Mouse (Mus musculus) MEL (cell line): ENCODE results near the gene Zfp575. TPM values are rescaled to one million over a fixed set of nuclear protein-coding genes. Genes with fewer than 3 reads are reported as not detected.

Experiments
- DNase-seq: peaks from one replicate; pipeline ENCODE4 v3.0.0; 2011; ENCODE audit warnings: low read depth, low spot score
- H3K27ac ChIP-seq: 2 replicates; pipeline ENCODE4 v1.5.1; 2012; ENCODE audit warnings: low read depth, mild to moderate bottlenecking, control low read depth, low read length, moderate library complexity; ENCODE audit not compliant: control insufficient read depth
- H3K27me3 ChIP-seq, 2 experiments: fragments of 150-350 bp in 1 of 2; sonication (generic) in 1 of 2; 2 replicates each; pipeline ENCODE4 v1.6.1; 2012; ENCODE audit warnings: low read length in 2 of 2, mild to moderate bottlenecking in 2 of 2, improper control_type of control experiment in 1 of 2, moderate library complexity in 1 of 2; ENCODE audit not compliant: insufficient read depth in 2 of 2, control insufficient read depth in 1 of 2
- H3K36me3 ChIP-seq, 2 experiments: 2 replicates each; pipeline ENCODE4 v1.6.1; 2012 to 2014; ENCODE audit warnings: low read length in 2 of 2, improper control_type of control experiment in 1 of 2, inconsistent platforms in 1 of 2, mild to moderate bottlenecking in 1 of 2; ENCODE audit not compliant: insufficient read depth in 2 of 2, control insufficient read depth in 1 of 2
- H3K4me1 ChIP-seq, 2 experiments: fragments of 150-350 bp in 1 of 2; sonication (generic) in 1 of 2; 2 replicates each; pipeline ENCODE4 v1.6.1; 2012; ENCODE audit warnings: low read length in 2 of 2, improper control_type of control experiment in 1 of 2, mild to moderate bottlenecking in 1 of 2; ENCODE audit not compliant: insufficient read depth in 2 of 2, control insufficient read depth in 1 of 2
- H3K4me3 ChIP-seq, 2 experiments: fragments of 150-350 bp in 1 of 2; sonication (generic) in 1 of 2; 2 replicates each; pipeline ENCODE4 v1.5.1; 2012; ENCODE audit warnings: low read depth in 2 of 2, low read length in 2 of 2, mild to moderate bottlenecking in 2 of 2, moderate library complexity in 2 of 2, control low read depth in 1 of 2, improper control_type of control experiment in 1 of 2; ENCODE audit not compliant: control insufficient read depth in 1 of 2, insufficient read depth in 1 of 2
- H3K79me2 ChIP-seq: 2 replicates; pipeline ENCODE4 v1.6.1; 2012; ENCODE audit warnings: mild to moderate bottlenecking, low read length, moderate library complexity; ENCODE audit not compliant: control insufficient read depth, poor library complexity, insufficient read depth
- H3K9ac ChIP-seq: 2 replicates; pipeline ENCODE4 v1.6.1; 2012; ENCODE audit warnings: low read depth, mild to moderate bottlenecking, control low read depth, low read length, moderate library complexity; ENCODE audit not compliant: control insufficient read depth, poor library complexity, severe bottlenecking
- H3K9me3 ChIP-seq: fragments of 150-350 bp; sonication (generic); replicated peaks from 2 replicates; pipeline ENCODE4 v1.6.1; 2012; ENCODE audit warnings: mild to moderate bottlenecking, low read length, improper control_type of control experiment, moderate library complexity; ENCODE audit not compliant: insufficient read depth
- BHLHE40 ChIP-seq: IDR thresholded peaks from 2 replicates; pipeline ENCODE4 v1.6.1; 2012; ENCODE audit warnings: low read depth, mild to moderate bottlenecking, inconsistent platforms, low read length, improper control_type of control experiment, borderline replicate concordance
- CHD1 ChIP-seq: IDR thresholded peaks from 2 replicates; pipeline ENCODE4 v1.6.1; 2012; ENCODE audit warnings: low read depth, mild to moderate bottlenecking, inconsistent platforms, low read length, improper control_type of control experiment
- CTCF ChIP-seq, 3 experiments: IDR thresholded peaks in 2 of 3; conservative IDR thresholded peaks in 1 of 3; 2 replicates each; pipeline ENCODE4 v1.5.1; 2011 to 2012; ENCODE audit warnings: low read length in 3 of 3, low read depth in 2 of 3, mild to moderate bottlenecking in 2 of 3, improper control_type of control experiment in 1 of 3, inconsistent platforms in 1 of 3, mixed read lengths in 1 of 3, moderate library complexity in 1 of 3; ENCODE audit not compliant: control insufficient read depth in 1 of 3, insufficient read depth in 1 of 3, poor library complexity in 1 of 3, severe bottlenecking in 1 of 3
- E2F4 ChIP-seq: IDR thresholded peaks from 2 replicates; pipeline ENCODE4 v1.6.1; 2011; ENCODE audit warnings: low read depth, low read length, improper control_type of control experiment, borderline replicate concordance
- ELF1 ChIP-seq: IDR thresholded peaks from 2 replicates; pipeline ENCODE4 v1.6.1; 2014; ENCODE audit warnings: low read depth, mild to moderate bottlenecking, inconsistent platforms, low read length, improper control_type of control experiment, moderate library complexity
- EP300 ChIP-seq, 2 experiments: IDR thresholded peaks; 2 replicates each; pipeline ENCODE4 v1.6.1; 2011; ENCODE audit warnings: improper control_type of control experiment in 2 of 2, low read length in 2 of 2, low read depth in 1 of 2, mild to moderate bottlenecking in 1 of 2
- ETS1 ChIP-seq: IDR thresholded peaks from 2 replicates; pipeline ENCODE4 v1.6.1; 2012; ENCODE audit warnings: low read depth, mild to moderate bottlenecking, inconsistent platforms, low read length, improper control_type of control experiment, moderate library complexity
- GATA1 ChIP-seq: IDR thresholded peaks from 2 replicates; pipeline ENCODE4 v1.6.1; 2011; ENCODE audit warnings: low read depth, low read length, improper control_type of control experiment
- HCFC1 ChIP-seq: IDR thresholded peaks from 2 replicates; pipeline ENCODE4 v1.6.1; 2012; ENCODE audit warnings: low read depth, mild to moderate bottlenecking, inconsistent platforms, low read length, improper control_type of control experiment, moderate library complexity
- KAT2A ChIP-seq: conservative IDR thresholded peaks from 2 replicates; pipeline ENCODE4 v1.6.1; 2012; ENCODE audit warnings: low read depth, low read length, improper control_type of control experiment, inconsistent platforms
- MAFK ChIP-seq: IDR thresholded peaks from 2 replicates; pipeline ENCODE4 v1.6.1; 2011; ENCODE audit warnings: low read depth, mild to moderate bottlenecking, low read length, improper control_type of control experiment, borderline replicate concordance
- MAX ChIP-seq: IDR thresholded peaks from 2 replicates; pipeline ENCODE4 v1.6.1; 2011; ENCODE audit warnings: low read length, improper control_type of control experiment
- MAZ ChIP-seq: IDR thresholded peaks from 2 replicates; pipeline ENCODE4 v1.6.1; 2012; ENCODE audit warnings: low read depth, mild to moderate bottlenecking, inconsistent platforms, low read length, improper control_type of control experiment
- MEF2A ChIP-seq: IDR thresholded peaks from 2 replicates; pipeline ENCODE4 v1.6.1; 2014; ENCODE audit warnings: low read depth, mild to moderate bottlenecking, inconsistent platforms, low read length, improper control_type of control experiment; ENCODE audit not compliant: poor library complexity, insufficient replicate concordance, severe bottlenecking; ENCODE audit errors: extremely low read depth
- MXI1 ChIP-seq: IDR thresholded peaks from 2 replicates; pipeline ENCODE4 v1.6.1; 2011; ENCODE audit warnings: mild to moderate bottlenecking, low read depth, low read length, improper control_type of control experiment
- MYC ChIP-seq: IDR thresholded peaks from 2 replicates; pipeline ENCODE4 v1.6.1; 2011; ENCODE audit warnings: low read depth, mild to moderate bottlenecking, low read length, improper control_type of control experiment, moderate library complexity
- NELFE ChIP-seq: IDR thresholded peaks from 2 replicates; pipeline ENCODE4 v1.6.1; 2011; ENCODE audit warnings: low read depth, low read length, improper control_type of control experiment
- POLR2A ChIP-seq, 2 experiments: IDR thresholded peaks; 2 replicates each; pipeline ENCODE4 v1.6.1; 2011 to 2012; ENCODE audit warnings: low read length in 2 of 2, mild to moderate bottlenecking in 2 of 2, control low read depth in 1 of 2, improper control_type of control experiment in 1 of 2, low read depth in 1 of 2, moderate library complexity in 1 of 2; ENCODE audit not compliant: control insufficient read depth in 1 of 2, insufficient read depth in 1 of 2, poor library complexity in 1 of 2
- POLR2AphosphoS5 ChIP-seq: IDR thresholded peaks from 2 replicates; pipeline ENCODE4 v1.6.1; 2012; ENCODE audit warnings: low read depth, borderline replicate concordance, mild to moderate bottlenecking, inconsistent platforms, low read length, moderate library complexity, mixed read lengths
- RCOR1 ChIP-seq: IDR thresholded peaks from 2 replicates; pipeline ENCODE4 v1.6.1; 2012; ENCODE audit warnings: low read depth, mild to moderate bottlenecking, inconsistent platforms, low read length, improper control_type of control experiment
- SIN3A ChIP-seq: IDR thresholded peaks from 2 replicates; pipeline ENCODE4 v1.6.1; 2012; ENCODE audit warnings: low read length, improper control_type of control experiment, inconsistent platforms
- TAL1 ChIP-seq: IDR thresholded peaks from 2 replicates; pipeline ENCODE4 v1.6.1; 2012; ENCODE audit warnings: mild to moderate bottlenecking, inconsistent platforms, low read length, moderate library complexity, mixed read lengths
- TCF12 ChIP-seq: IDR thresholded peaks from 2 replicates; pipeline ENCODE4 v1.6.1; 2014; ENCODE audit warnings: low read depth, mild to moderate bottlenecking, inconsistent platforms, low read length, improper control_type of control experiment, moderate library complexity
- UBTF ChIP-seq: IDR thresholded peaks from 2 replicates; pipeline ENCODE4 v1.6.1; 2012; ENCODE audit warnings: low read depth, mild to moderate bottlenecking, inconsistent platforms, low read length, improper control_type of control experiment, moderate library complexity, borderline replicate concordance; ENCODE audit not compliant: insufficient read depth
- USF1 ChIP-seq: IDR thresholded peaks from 2 replicates; pipeline ENCODE4 v1.6.1; 2014; ENCODE audit warnings: low read depth, mild to moderate bottlenecking, inconsistent platforms, low read length, improper control_type of control experiment, moderate library complexity
- USF2 ChIP-seq, 2 experiments: IDR thresholded peaks; 2 replicates each; pipeline ENCODE4 v1.6.1; 2011 to 2012; ENCODE audit warnings: improper control_type of control experiment in 2 of 2, low read length in 2 of 2, borderline replicate concordance in 1 of 2, inconsistent platforms in 1 of 2, low read depth in 1 of 2, mild to moderate bottlenecking in 1 of 2; ENCODE audit not compliant: insufficient read depth in 1 of 2
- ZC3H11A ChIP-seq: IDR thresholded peaks from 2 replicates; pipeline ENCODE4 v1.6.1; 2012; ENCODE audit warnings: low read depth, mild to moderate bottlenecking, inconsistent platforms, low read length, improper control_type of control experiment
- ZKSCAN1 ChIP-seq: IDR thresholded peaks from 2 replicates; pipeline ENCODE4 v1.6.1; 2012; ENCODE audit warnings: low read depth, mild to moderate bottlenecking, inconsistent platforms, low read length, improper control_type of control experiment, moderate library complexity
- ZNF384 ChIP-seq: IDR thresholded peaks from 2 replicates; pipeline ENCODE4 v1.6.1; 2012; ENCODE audit warnings: low read depth, mild to moderate bottlenecking, inconsistent platforms, low read length, improper control_type of control experiment
- polyA plus RNA-seq, 2 experiments: library from polyadenylated mRNA; stranded (reverse) in 1 of 2; unstranded in 1 of 2; fragments of >175 nt in 1 of 2; fragments of >200 nt in 1 of 2; gene quantifications; 2 replicates each; pipeline versions ENCODE4 v1.2.1 to v1.2.4; 2012; ENCODE audit warnings: low replicate concordance in 2 of 2, low read depth in 1 of 2; ENCODE audit not compliant: insufficient read length in 2 of 2, insufficient read depth in 1 of 2, missing spikeins in 1 of 2
- total RNA-seq: library from RNA; depleted of rRNA; stranded (reverse); fragments of 300-350 nt; gene quantifications from 2 replicates; pipeline ENCODE4 v1.2.3, GENCODE M21; 2012

Gene Zfp575
- total and polyA plus RNA-seq, 3 experiments = 0.50 to 0.58 TPM; not detected in 1

- no peaks in the 10 kb centered on the region for H3K9me3 ChIP-seq
- H3K4me3 ChIP-seq = peak overlapping the region; percentile 79 to 99
- H3K79me2 ChIP-seq = peaks cover 1% of the 10 kb centered on the region; the same call in 1 of the 2 replicates
- TF ChIP-seq ELF1 = no peak
- no peak for TF ChIP-seq USF1
- TF ChIP-seq KAT2A = no peak
- TF ChIP-seq SIN3A = no peak
- no peak for TF ChIP-seq ZC3H11A
- no peak for TF ChIP-seq TCF12
- no peak for TF ChIP-seq TAL1
- TF ChIP-seq UBTF = 0 out of 2 replicates have a peak, but pooled peaks have one; percentile 19
- peaks cover 0 to 13% of the 10 kb centered on the region in 2 experiments; a peak in 2 of 4 replicates for H3K36me3 ChIP-seq
- no peaks in the 10 kb centered on the region for H3K27me3 ChIP-seq
- H3K4me1 ChIP-seq = peaks cover 0 to 20% of the 10 kb centered on the region in 2 experiments; a peak in 2 of 4 replicates
- no peak for DNase-seq
- no peak overlapping the region for H3K27ac ChIP-seq
- peak overlapping the region; percentile 77 for H3K9ac ChIP-seq
Measured at GRCm38 (mm10) chr7:24611709-24612108, 24.3 kb upstream of the Zfp575 start.

- no peaks in the 10 kb centered on the region for H3K9me3 ChIP-seq
- peak overlapping the region; percentile 79 to 99 for H3K4me3 ChIP-seq
- peaks cover 1% of the 10 kb centered on the region; the same call in 1 of the 2 replicates for H3K79me2 ChIP-seq
- H3K27me3 ChIP-seq = no peaks in the 10 kb centered on the region
- H3K9ac ChIP-seq = peak overlapping the region; percentile 77
- H3K4me1 ChIP-seq = peaks cover 0 to 13% of the 10 kb centered on the region in 2 experiments; a peak in 2 of 4 replicates
- peak; percentile 95 for DNase-seq
- peaks cover 0 to 10% of the 10 kb centered on the region in 2 experiments; a peak in 2 of 4 replicates for H3K36me3 ChIP-seq
- H3K27ac ChIP-seq = peak overlapping the region; percentile 32
- TF ChIP-seq POLR2A (IDR thresholded peaks at IDR 0.05; ENCODE audit: control insufficient read depth in 1 of 2, insufficient read depth in 1 of 2, low read depth in 1 of 2, low read length in 2 of 2, poor library complexity in 1 of 2) (peak; percentile 34 to 77; a peak in 1 of 4 replicates), CHD1 (no peak), TCF12 (peak; percentile 44; the same call in 1 of the 2 replicates), RCOR1 (no peak), E2F4 (no peak), SIN3A (peak; percentile 17), EP300 (IDR thresholded peaks at IDR 0.05; ENCODE audit: low read depth in 1 of 2, low read length in 2 of 2) (no peak), POLR2AphosphoS5 (no peak), NELFE (peak; percentile 56), MAX (no peak), ZNF384 (no peak), MAFK (no peak), MEF2A (no peak), ZKSCAN1 (no peak), USF1 (no peak), GATA1 (no peak), MYC (no peak), HCFC1 (peak; percentile 58; the same call in 1 of the 2 replicates), USF2 (IDR thresholded peaks at IDR 0.05; ENCODE audit: borderline replicate concordance in 1 of 2, insufficient read depth in 1 of 2, low read depth in 1 of 2, low read length in 2 of 2) (no peak), UBTF (no peak), MXI1 (no peak; the same call in 1 of the 2 replicates), MAZ (no peak), BHLHE40 (no peak), ETS1 (no peak), CTCF (IDR thresholded peaks at IDR 0.05 in 2 of 3, conservative IDR thresholded peaks at IDR 0.05 in 1 of 3; ENCODE audit: control insufficient read depth in 1 of 3, insufficient read depth in 1 of 3, low read depth in 2 of 3, low read length in 3 of 3, poor library complexity in 1 of 3, severe bottlenecking in 1 of 3) (no peak)
Measured at GRCm38 (mm10) chr7:24610879-24611494, 23.5 kb upstream of the Zfp575 start.
